Mouse (Mus musculus) embryonic facial prominence, embryonic 14.5 days (tissue): ENCODE measurements around the gene Srsf3. TPM values are rescaled to one million over a fixed set of nuclear protein-coding genes. Genes with fewer than 3 reads are reported as not detected.
"Not testable (repeated sequence)": the region's sequence is repeated elsewhere in the genome, so short reads cannot be mapped to it uniquely, and the experiment has no call there.

Experiments
- ATAC-seq: fragments of 200-750 bp; cut with Nextera tagmentation; 2 replicates; pipeline ENCODE4 v1.8.0; 2017; ENCODE audit warnings: low read depth, moderate number of reproducible peaks, moderate TSS enrichment
- DNase-seq: peaks from one replicate; pipeline ENCODE4 v3.0.0-alpha.2; 2015; ENCODE audit warnings: low spot score
- H3K27ac ChIP-seq: fragments of 300-500 bp; sonication (generic); replicated peaks from 2 replicates; pipeline ENCODE4 v1.5.1; 2014; ENCODE audit warnings: low read depth, mild to moderate bottlenecking, low read length, moderate library complexity
- H3K27me3 ChIP-seq: fragments of 300-500 bp; sonication (generic); replicated peaks from 2 replicates; pipeline ENCODE4 v1.6.1; 2014; ENCODE audit warnings: low read length; ENCODE audit not compliant: control insufficient read depth, insufficient read depth
- H3K36me3 ChIP-seq: fragments of 300-500 bp; sonication (generic); 2 replicates; pipeline ENCODE4 v1.6.1; 2014; ENCODE audit warnings: low read length, mixed read lengths; ENCODE audit not compliant: control insufficient read depth, insufficient read depth
- H3K4me1 ChIP-seq: fragments of 300-500 bp; sonication (generic); 2 replicates; pipeline ENCODE4 v1.6.1; 2014; ENCODE audit warnings: antibody characterized with exemption, low read length; ENCODE audit not compliant: control insufficient read depth, insufficient read depth
- H3K4me2 ChIP-seq: fragments of 300-500 bp; sonication (generic); 2 replicates; pipeline ENCODE4 v1.6.1; 2014; ENCODE audit warnings: low read depth, mild to moderate bottlenecking, low read length, moderate library complexity, mixed read lengths
- H3K4me3 ChIP-seq: fragments of 300-500 bp; sonication (generic); 2 replicates; pipeline ENCODE4 v1.5.1; 2014; ENCODE audit warnings: low read depth, mild to moderate bottlenecking, low read length
- H3K9ac ChIP-seq: fragments of 300-500 bp; sonication (generic); 2 replicates; pipeline ENCODE4 v1.6.1; 2014; ENCODE audit warnings: low read depth, mild to moderate bottlenecking, low read length, moderate library complexity, mixed read lengths
- H3K9me3 ChIP-seq: fragments of 300-500 bp; sonication (generic); 2 replicates; pipeline ENCODE4 v1.6.1; 2016; ENCODE audit warnings: low read length; ENCODE audit not compliant: control insufficient read depth
- WGBS: fragments of 180-500 bp; shearing (Covaris S2); extraction: QIAGEN DNeasy Blood & Tissue Kit; methylation state at CpG from one replicate; pipeline ENCODE4 v1.1.7; 2014; 5-methylcytosine and 5-hydroxymethylcytosine counted together
- polyA plus RNA-seq: library from polyadenylated mRNA; unstranded; fragments of >200 nt; fragmentation: Nextera tagmentation; extraction: Ambion mirVana; gene quantifications from 2 replicates; pipeline ENCODE4 v1.2.1, GENCODE M21; 2014

Srsf3 gene
- polyA plus RNA-seq, 1 experiment from 2014 or later = 494 TPM

- H3K36me3 ChIP-seq = no peaks in the 10 kb centered on the region
- ATAC-seq (no peak), DNase-seq (no peak)
- no peaks in the 10 kb centered on the region for H3K27me3 ChIP-seq
- no peak overlapping the region for H3K27ac ChIP-seq
- 87% methylated on average over 6 of the region's 6 CpGs for WGBS
- no peak overlapping the region for H3K4me3 ChIP-seq
- no peak overlapping the region for H3K9ac ChIP-seq
- H3K4me2 ChIP-seq = no peak overlapping the region
- H3K4me1 ChIP-seq = peaks cover 10% of the 10 kb centered on the region
- H3K9me3 ChIP-seq = no peaks in the 10 kb centered on the region
Observed at GRCm38 (mm10) chr17:29023346-29023745, 9.1 kb upstream of the Srsf3 start.

- no peak overlapping the region for H3K4me2 ChIP-seq
- H3K9ac ChIP-seq = no peak overlapping the region
- H3K4me3 ChIP-seq = no peak overlapping the region
- H3K4me1 ChIP-seq = peaks cover 8% of the 10 kb centered on the region
- no peaks in the 10 kb centered on the region for H3K9me3 ChIP-seq
- ATAC-seq = no peak
- WGBS = 61% methylated on average over 21 of the region's 22 CpGs
- no peak overlapping the region for H3K27ac ChIP-seq
- H3K36me3 ChIP-seq = no peaks in the 10 kb centered on the region
- DNase-seq = no peak
- no peaks in the 10 kb centered on the region for H3K27me3 ChIP-seq
Observed at GRCm38 (mm10) chr17:29024047-29024892, 8.2 kb upstream of the Srsf3 start.

GRCm38 (mm10) chr17:29024896-29025565 lies 7.4 kb upstream of the Srsf3 start:
- peak; percentile 63 for DNase-seq
- Histone ChIP-seq H3K4me2 (no peak overlapping the region), H3K27me3 (no peaks in the 10 kb centered on the region), H3K4me3 (no peak overlapping the region), H3K36me3 (no peaks in the 10 kb centered on the region), H3K9me3 (no peaks in the 10 kb centered on the region), H3K27ac (no peak overlapping the region), H3K4me1 (peaks cover 8% of the 10 kb centered on the region), H3K9ac (no peak overlapping the region)
- 32% methylated on average over 10 of the region's 10 CpGs for WGBS
- peak; percentile 31; the same call in 1 of the 2 replicates for ATAC-seq

GRCm38 (mm10) chr17:29026652-29027356 lies 5.6 kb upstream of the Srsf3 start:
- H3K4me3 ChIP-seq = no peak overlapping the region
- H3K9ac ChIP-seq = no peak overlapping the region
- H3K27me3 ChIP-seq = no peaks in the 10 kb centered on the region
- 0 out of 2 replicates have a peak, but pooled peaks have one; percentile 17 for ATAC-seq
- no peak overlapping the region for H3K4me2 ChIP-seq
- no peak overlapping the region; the same call in 1 of the 2 replicates for H3K27ac ChIP-seq
- no peaks in the 10 kb centered on the region for H3K36me3 ChIP-seq
- peaks cover 14% of the 10 kb centered on the region for H3K4me1 ChIP-seq
- 42% methylated on average over 5 of the region's 5 CpGs for WGBS
- H3K9me3 ChIP-seq = no peaks in the 10 kb centered on the region
- peak; percentile 76 for DNase-seq

GRCm38 (mm10) chr17:29030321-29031034 lies 1.9 kb upstream of the Srsf3 start:
- Histone ChIP-seq H3K36me3 (peaks cover 6% of the 10 kb centered on the region; the same call in 1 of the 2 replicates), H3K27ac (no peak overlapping the region), H3K4me3 (no peak overlapping the region), H3K4me2 (no peak overlapping the region), H3K9me3 (no peaks in the 10 kb centered on the region), H3K27me3 (no peaks in the 10 kb centered on the region), H3K4me1 (peaks cover 10% of the 10 kb centered on the region), H3K9ac (no peak overlapping the region)
- no peak for DNase-seq
- no peak for ATAC-seq
- WGBS = 90% methylated on average over 6 of the region's 6 CpGs

GRCm38 (mm10) chr17:29031085-29031711 lies 1.2 kb upstream of the Srsf3 start:
- H3K27ac ChIP-seq = peak overlapping the region; percentile 99
- peak overlapping the region; percentile 78 for H3K4me2 ChIP-seq
- not testable (repeated sequence) for DNase-seq, H3K9me3 ChIP-seq, H3K27me3 ChIP-seq, ATAC-seq
- peaks cover 13% of the 10 kb centered on the region for H3K36me3 ChIP-seq
- peaks cover 12% of the 10 kb centered on the region for H3K4me1 ChIP-seq
- 45% methylated on average over 7 of the region's 7 CpGs for WGBS
- H3K4me3 ChIP-seq = peak overlapping the region; percentile 66
- peak overlapping the region; percentile 96 for H3K9ac ChIP-seq

GRCm38 (mm10) chr17:29031771-29032273 lies 606 bp upstream of the Srsf3 start:
- no peak for ATAC-seq
- peak; percentile 56 for DNase-seq
- peaks cover 17% of the 10 kb centered on the region for H3K4me1 ChIP-seq
- peak overlapping the region; percentile 99 for H3K27ac ChIP-seq
- H3K4me2 ChIP-seq = peak overlapping the region; percentile 78
- H3K9me3 ChIP-seq = no peaks in the 10 kb centered on the region
- peak overlapping the region; percentile 66 for H3K4me3 ChIP-seq
- no peaks in the 10 kb centered on the region for H3K27me3 ChIP-seq
- H3K9ac ChIP-seq = peak overlapping the region; percentile 96
- 0% methylated on average over 26 of the region's 26 CpGs for WGBS
- peaks cover 19% of the 10 kb centered on the region for H3K36me3 ChIP-seq
